Mouse (Mus musculus): ENCODE measurements around the gene Rgl2. TPM values are rescaled to one million over a fixed set of nuclear protein-coding genes. Genes with fewer than 3 reads are reported as not detected.
A peak's percentile ranks its signal among the peaks of the same experiment; 100 is the strongest.

Gene Rgl2
- polyA plus RNA-seq, 1 experiment from 2014 or later = 10.8 TPM

- Histone ChIP-seq H3K4me2 (replicated peaks; ENCODE audit: low read depth) (peak overlapping the region; percentile 96), H3K27ac (ENCODE audit: low read depth, low read length) (peak overlapping the region; percentile 88), H3K4me3 (ENCODE audit: low read depth, low read length) (peak overlapping the region; percentile 85), H3K4me1 (replicated peaks; ENCODE audit: control insufficient read depth, insufficient read depth, low read length) (no peaks in the 10 kb centered on the region; the same call in 1 of the 2 replicates), H3K36me3 (ENCODE audit: control insufficient read depth, insufficient read depth) (peaks cover 23% of the 10 kb centered on the region), H3K9me3 (ENCODE audit: control insufficient read depth) (no peaks in the 10 kb centered on the region), H3K9ac (ENCODE audit: low read depth, low read length) (peak overlapping the region; percentile 70), H3K27me3 (replicated peaks; ENCODE audit: control insufficient read depth, insufficient read depth, low read length) (no peaks in the 10 kb centered on the region)
- ATAC-seq = peak; percentile 6; the same call in 1 of the 2 replicates
- TF ChIP-seq CTCF (IDR thresholded peaks at IDR 0.05; ENCODE audit: low read depth) = peak; percentile 92
- under 1% methylated on average over 36 of the region's 36 CpGs for WGBS
Measured at GRCm38 (mm10) chr17:33920282-33921097, 8.9 kb upstream of the Rgl2 start.

GRCm38 (mm10) chr17:33921361-33921760 lies 8.0 kb upstream of the Rgl2 start:
- H3K9ac ChIP-seq (ENCODE audit: low read depth, low read length) = no peak overlapping the region
- H3K36me3 ChIP-seq (ENCODE audit: control insufficient read depth, insufficient read depth) = peaks cover 32% of the 10 kb centered on the region
- H3K4me1 ChIP-seq (replicated peaks; ENCODE audit: control insufficient read depth, insufficient read depth, low read length) = no peaks in the 10 kb centered on the region; the same call in 1 of the 2 replicates
- no peak overlapping the region for H3K4me2 ChIP-seq (replicated peaks; ENCODE audit: low read depth)
- WGBS = 87% methylated on average over 7 of the region's 7 CpGs
- no peaks in the 10 kb centered on the region for H3K9me3 ChIP-seq (ENCODE audit: control insufficient read depth)
- H3K4me3 ChIP-seq (ENCODE audit: low read depth, low read length) = no peak overlapping the region
- H3K27ac ChIP-seq (ENCODE audit: low read depth, low read length) = no peak overlapping the region
- no peak for ATAC-seq
- no peaks in the 10 kb centered on the region for H3K27me3 ChIP-seq (replicated peaks; ENCODE audit: control insufficient read depth, insufficient read depth, low read length)
- no peak for TF ChIP-seq CTCF (IDR thresholded peaks at IDR 0.05; ENCODE audit: low read depth)

GRCm38 (mm10) chr17:33924577-33925283 lies 4.6 kb upstream of the Rgl2 start:
- H3K9ac ChIP-seq (ENCODE audit: low read depth, low read length) = no peak overlapping the region
- WGBS = 87% methylated on average over 10 of the region's 10 CpGs
- peaks cover 31% of the 10 kb centered on the region for H3K36me3 ChIP-seq (ENCODE audit: control insufficient read depth, insufficient read depth)
- TF ChIP-seq CTCF (IDR thresholded peaks at IDR 0.05; ENCODE audit: low read depth) = peak; percentile 69
- no peak for ATAC-seq
- H3K9me3 ChIP-seq (ENCODE audit: control insufficient read depth) = no peaks in the 10 kb centered on the region
- no peak overlapping the region for H3K27ac ChIP-seq (ENCODE audit: low read depth, low read length)
- no peaks in the 10 kb centered on the region for H3K27me3 ChIP-seq (replicated peaks; ENCODE audit: control insufficient read depth, insufficient read depth, low read length)
- no peaks in the 10 kb centered on the region for H3K4me1 ChIP-seq (replicated peaks; ENCODE audit: control insufficient read depth, insufficient read depth, low read length)
- H3K4me2 ChIP-seq (replicated peaks; ENCODE audit: low read depth) = no peak overlapping the region
- no peak overlapping the region for H3K4me3 ChIP-seq (ENCODE audit: low read depth, low read length)

GRCm38 (mm10) chr17:33925406-33926116 lies 3.8 kb upstream of the Rgl2 start:
- no peaks in the 10 kb centered on the region for H3K27me3 ChIP-seq (replicated peaks; ENCODE audit: control insufficient read depth, insufficient read depth, low read length)
- H3K4me3 ChIP-seq (ENCODE audit: low read depth, low read length) = no peak overlapping the region
- no peak overlapping the region for H3K4me2 ChIP-seq (replicated peaks; ENCODE audit: low read depth)
- H3K9me3 ChIP-seq (ENCODE audit: control insufficient read depth) = no peaks in the 10 kb centered on the region
- H3K4me1 ChIP-seq (replicated peaks; ENCODE audit: control insufficient read depth, insufficient read depth, low read length) = no peaks in the 10 kb centered on the region
- no peak for ATAC-seq
- peaks cover 31% of the 10 kb centered on the region for H3K36me3 ChIP-seq (ENCODE audit: control insufficient read depth, insufficient read depth)
- 88% methylated on average over 21 of the region's 21 CpGs for WGBS
- peak; percentile 39; the same call in 1 of the 2 replicates for TF ChIP-seq CTCF (IDR thresholded peaks at IDR 0.05; ENCODE audit: low read depth)
- no peak overlapping the region for H3K27ac ChIP-seq (ENCODE audit: low read depth, low read length)
- H3K9ac ChIP-seq (ENCODE audit: low read depth, low read length) = no peak overlapping the region

GRCm38 (mm10) chr17:33926207-33926932 lies 3.0 kb upstream of the Rgl2 start:
- peaks cover 31% of the 10 kb centered on the region for H3K36me3 ChIP-seq (ENCODE audit: control insufficient read depth, insufficient read depth)
- ATAC-seq = no peak
- no peak overlapping the region for H3K4me2 ChIP-seq (replicated peaks; ENCODE audit: low read depth)
- H3K4me3 ChIP-seq (ENCODE audit: low read depth, low read length) = no peak overlapping the region
- peak; percentile 71 for TF ChIP-seq CTCF (IDR thresholded peaks at IDR 0.05; ENCODE audit: low read depth)
- no peaks in the 10 kb centered on the region for H3K27me3 ChIP-seq (replicated peaks; ENCODE audit: control insufficient read depth, insufficient read depth, low read length)
- WGBS = 77% methylated on average over 17 of the region's 17 CpGs
- H3K27ac ChIP-seq (ENCODE audit: low read depth, low read length) = no peak overlapping the region
- no peaks in the 10 kb centered on the region for H3K9me3 ChIP-seq (ENCODE audit: control insufficient read depth)
- no peak overlapping the region for H3K9ac ChIP-seq (ENCODE audit: low read depth, low read length)
- no peaks in the 10 kb centered on the region for H3K4me1 ChIP-seq (replicated peaks; ENCODE audit: control insufficient read depth, insufficient read depth, low read length)

Data from intestine, postnatal 0 days (tissue).